In genomic region chr16:11778715-11779460, GRCm38 (mm10) we compare ENCODE assay signal across 10 mouse cellular contexts.
DNase-seq lines count a peak whose midpoint lies in the region; ATAC-seq and TF ChIP-seq lines count a peak whose summit lies in the region.
"Had no signal": no experiment of that assay in that cellular context is flagged by ENCODE, and none has a peak within 500 bp of the region (broad histone marks: within the 10 kb centered on the region; RNA-seq: fewer than 3 reads in every experiment).

No protein-coding gene starts in this region.

- TF ChIP-seq CTCF in forebrain, postnatal 0 days (IDR thresholded peaks at IDR 0.05; ENCODE audit: low read depth): no peak
- 0 out of 2 replicates have a peak, but pooled peaks have one; percentile 5 for TF ChIP-seq CTCF in layer of hippocampus, adult 2 months (conservative IDR thresholded peaks at IDR 0.05)

- no peak overlapping the region for H3K4me2 ChIP-seq in forebrain, postnatal 0 days (ENCODE audit: low read depth)
- no peak overlapping the region for H3K4me2 ChIP-seq in forebrain, embryonic 12.5 days
- H3K4me2 ChIP-seq in myocyte (ENCODE audit: low read depth): peak overlapping the region; percentile 44
- H3K4me2 ChIP-seq: liver, embryonic 12.5 days had no signal

- no peak overlapping the region for H3K27ac ChIP-seq in forebrain, postnatal 0 days (ENCODE audit: low read depth, low read length)
- H3K27ac ChIP-seq in forebrain, embryonic 12.5 days: no peak overlapping the region
- H3K27ac ChIP-seq in layer of hippocampus, adult 2 months: 0 out of 2 replicates have a peak overlapping the region, but pooled peaks have one; percentile 14
- H3K27ac ChIP-seq: liver, embryonic 12.5 days had no signal

- no peaks in the 10 kb centered on the region for H3K4me1 ChIP-seq in forebrain, postnatal 0 days (ENCODE audit: insufficient read depth)
- no peaks in the 10 kb centered on the region for H3K4me1 ChIP-seq in forebrain, embryonic 12.5 days

- DNase-seq in forebrain, postnatal 0 days: peak; percentile 43
- peak; percentile 85 for DNase-seq in cerebellum, adult 9-10 months
- peak; percentile 35 to 55 for DNase-seq in layer of hippocampus, adult 2 months (ENCODE audit: low spot score in 2 of 2)
- no peak for DNase-seq in urinary bladder, adult 2 months (ENCODE audit: low spot score)
- no peak for DNase-seq in kidney, postnatal 36 days
- DNase-seq in thymus, postnatal 0 days (ENCODE audit: low spot score): no peak
- DNase-seq: kidney, adult 2 months had no signal

- H3K27me3 ChIP-seq in forebrain, postnatal 0 days (ENCODE audit: insufficient read depth, low read length): no peaks in the 10 kb centered on the region
- H3K27me3 ChIP-seq in forebrain, embryonic 12.5 days: no peaks in the 10 kb centered on the region
- no peaks in the 10 kb centered on the region for H3K27me3 ChIP-seq in myocyte (ENCODE audit: control insufficient read depth, insufficient read depth, insufficient read length)
- H3K27me3 ChIP-seq: liver, embryonic 12.5 days had no signal

- H3K4me3 ChIP-seq in forebrain, postnatal 0 days (ENCODE audit: low read depth, low read length): no peak overlapping the region
- H3K4me3 ChIP-seq in forebrain, embryonic 12.5 days (replicated peaks): no peak overlapping the region
- H3K4me3 ChIP-seq in layer of hippocampus, adult 2 months: no peak overlapping the region
- H3K4me3 ChIP-seq in myocyte: no peak overlapping the region
- H3K4me3 ChIP-seq: liver, embryonic 12.5 days had no signal

- H3ac ChIP-seq in myocyte (ENCODE audit: control insufficient read depth, insufficient read length): no peak overlapping the region

- ATAC-seq in forebrain, postnatal 0 days: peak; percentile 51; the same call in 1 of the 2 replicates
- ATAC-seq in forebrain, embryonic 12.5 days (ENCODE audit: low FRiP score): no peak
- ATAC-seq: liver, embryonic 12.5 days had no signal

- H3K36me3 ChIP-seq in forebrain, postnatal 0 days (ENCODE audit: insufficient read depth): no peaks in the 10 kb centered on the region
- H3K36me3 ChIP-seq in forebrain, embryonic 12.5 days (replicated peaks): no peaks in the 10 kb centered on the region
- no peaks in the 10 kb centered on the region for H3K36me3 ChIP-seq in myocyte (ENCODE audit: control insufficient read depth, insufficient read depth)
- H3K36me3 ChIP-seq: liver, embryonic 12.5 days had no signal

- no peak for TF ChIP-seq POLR2A in myocyte (IDR thresholded peaks at IDR 0.05; ENCODE audit: insufficient read length, low read depth)

- WGBS in forebrain, postnatal 0 days: 78% methylated on average over 9 of the region's 9 CpGs
- 86% methylated on average over 9 of the region's 9 CpGs for WGBS in forebrain, embryonic 12.5 days

- H3K79me2 ChIP-seq in myocyte (ENCODE audit: control insufficient read depth, insufficient read depth): no peaks in the 10 kb centered on the region

- H3K9ac ChIP-seq in forebrain, postnatal 0 days: no peak overlapping the region
- H3K9ac ChIP-seq in forebrain, embryonic 12.5 days: no peak overlapping the region
- H3K9ac ChIP-seq: liver, embryonic 12.5 days had no signal

- H3K9me3 ChIP-seq in forebrain, postnatal 0 days (ENCODE audit: low read length): no peaks in the 10 kb centered on the region
- H3K9me3 ChIP-seq in forebrain, embryonic 12.5 days: no peaks in the 10 kb centered on the region
- H3K9me3 ChIP-seq: liver, embryonic 12.5 days had no signal

TF ChIP-seq in myocyte, 11 proteins besides CTCF, POLR2A, EP300 and RAD21:
- no peak for TF ChIP-seq TCF3 (IDR thresholded peaks at IDR 0.05; ENCODE audit: insufficient read length, low read depth)
- TF ChIP-seq MYOG (IDR thresholded peaks at IDR 0.05; ENCODE audit: control insufficient read depth in 1 of 3, insufficient read depth in 1 of 3, insufficient read length in 2 of 3, low read depth in 2 of 3): no peak
- TF ChIP-seq E2F4 (IDR thresholded peaks at IDR 0.05; ENCODE audit: insufficient read depth): no peak
- TF ChIP-seq USF1 (IDR thresholded peaks at IDR 0.05; ENCODE audit: low read depth): no peak
- TF ChIP-seq CEBPB (IDR thresholded peaks at IDR 0.05; ENCODE audit: insufficient read depth, poor library complexity, severe bottlenecking): no peak
- TF ChIP-seq POLR2AphosphoS2 (IDR thresholded peaks at IDR 0.05; ENCODE audit: insufficient read length, low read depth): no peak
- TF ChIP-seq REST (IDR thresholded peaks at IDR 0.05; ENCODE audit: insufficient read depth, insufficient read length): no peak
- TF ChIP-seq MAX (IDR thresholded peaks at IDR 0.05; ENCODE audit: low read depth): no peak
- TF ChIP-seq MYOD1 (IDR thresholded peaks at IDR 0.05; ENCODE audit: control insufficient read depth in 1 of 3, insufficient read length in 2 of 3, low read depth in 2 of 3): no peak
- no peak for TF ChIP-seq SRF (IDR thresholded peaks at IDR 0.05; ENCODE audit: control insufficient read depth, insufficient read length, low read depth)
- no peak for TF ChIP-seq TCF12 (IDR thresholded peaks at IDR 0.05; ENCODE audit: insufficient read depth, poor library complexity, severe bottlenecking)

Comparison
In these comparisons a context has a peak if more than half of its experiments do, and no peak if none do; other contexts are left out.
1. DNase-seq: peak in forebrain, postnatal 0 days (single experiment), cerebellum, adult 9-10 months (single experiment) and layer of hippocampus, adult 2 months (2 of 2); none in urinary bladder, adult 2 months (single experiment), kidney, postnatal 36 days (0 of 2) and thymus, postnatal 0 days (single experiment).